Mouse (Mus musculus): ENCODE results near the gene Smyd1.

DNA sequence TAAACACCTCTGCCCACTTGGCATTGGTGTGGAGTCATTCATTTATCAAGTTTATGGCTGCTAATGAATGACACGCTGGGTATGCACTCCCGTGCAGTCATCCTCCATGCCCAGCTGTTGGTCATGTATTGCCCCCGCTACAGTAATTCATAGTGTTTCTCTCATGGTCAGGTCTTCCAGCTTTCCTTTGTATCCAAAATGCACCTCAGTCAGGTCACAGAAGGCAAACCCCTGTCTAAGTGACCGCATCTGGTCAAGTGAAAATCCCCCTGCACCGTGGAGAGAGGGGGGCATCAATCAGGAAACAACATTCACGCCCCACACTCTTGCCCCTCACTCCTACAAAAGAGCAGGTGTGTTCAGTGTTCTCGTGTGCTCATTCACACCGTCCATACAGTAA is 117.9 kb downstream of the Smyd1 start:
- no peak for TF ChIP-seq CTCF (IDR thresholded peaks at IDR 0.05)
- no peak for TF ChIP-seq EP300 (IDR thresholded peaks at IDR 0.05; ENCODE audit: insufficient read depth, low read depth, low read length)
